Mouse (Mus musculus): ENCODE measurements at regions not wholly inside any gene's neighbourhood (a gene's known extent, or its start where the extent isn't known, plus 50 kb on each side); places are given as distances from the start of the nearest gene placed in this dataset.

- no peak for TF ChIP-seq POLR2A (IDR thresholded peaks at IDR 0.05; ENCODE audit: insufficient read length, low read depth)
- TF ChIP-seq USF1 (IDR thresholded peaks at IDR 0.05; ENCODE audit: low read depth), result no peak
- no peak for TF ChIP-seq TCF12 (IDR thresholded peaks at IDR 0.05; ENCODE audit: insufficient read depth, poor library complexity, severe bottlenecking)
- no peak for TF ChIP-seq MYOG (IDR thresholded peaks at IDR 0.05; ENCODE audit: control insufficient read depth in 1 of 3, insufficient read depth in 1 of 3, insufficient read length in 2 of 3, low read depth in 2 of 3)
- TF ChIP-seq MAX (IDR thresholded peaks at IDR 0.05; ENCODE audit: low read depth), result no peak
- TF ChIP-seq TCF3 (IDR thresholded peaks at IDR 0.05; ENCODE audit: insufficient read length, low read depth), result no peak
- no peak for TF ChIP-seq CEBPB (IDR thresholded peaks at IDR 0.05; ENCODE audit: insufficient read depth, poor library complexity, severe bottlenecking)
- no peak for TF ChIP-seq POLR2AphosphoS2 (IDR thresholded peaks at IDR 0.05; ENCODE audit: insufficient read length, low read depth)
- TF ChIP-seq MYOD1 (IDR thresholded peaks at IDR 0.05; ENCODE audit: control insufficient read depth in 1 of 3, insufficient read length in 2 of 3, low read depth in 2 of 3), result no peak
- no peak for TF ChIP-seq E2F4 (IDR thresholded peaks at IDR 0.05; ENCODE audit: insufficient read depth)
- TF ChIP-seq REST (IDR thresholded peaks at IDR 0.05; ENCODE audit: insufficient read depth, insufficient read length), result no peak
- TF ChIP-seq SRF (IDR thresholded peaks at IDR 0.05; ENCODE audit: control insufficient read depth, insufficient read length, low read depth), result no peak
Measured at GRCm38 (mm10) chr2:171406057-171406456, 637.2 kb downstream of the Cbln4 start.

All from myocyte (in vitro differentiated cells).